Mouse (Mus musculus) spleen, postnatal 36 days (tissue): ENCODE measurements around the gene Ccdc141.

Experiments used
- DNase-seq, 2 experiments: peaks; one replicate each; pipeline ENCODE4 v3.0.0; 2022; ENCODE audit warnings: low spot score in 2 of 2, mixed read lengths in 1 of 2

The Ccdc141 gene

DNA sequence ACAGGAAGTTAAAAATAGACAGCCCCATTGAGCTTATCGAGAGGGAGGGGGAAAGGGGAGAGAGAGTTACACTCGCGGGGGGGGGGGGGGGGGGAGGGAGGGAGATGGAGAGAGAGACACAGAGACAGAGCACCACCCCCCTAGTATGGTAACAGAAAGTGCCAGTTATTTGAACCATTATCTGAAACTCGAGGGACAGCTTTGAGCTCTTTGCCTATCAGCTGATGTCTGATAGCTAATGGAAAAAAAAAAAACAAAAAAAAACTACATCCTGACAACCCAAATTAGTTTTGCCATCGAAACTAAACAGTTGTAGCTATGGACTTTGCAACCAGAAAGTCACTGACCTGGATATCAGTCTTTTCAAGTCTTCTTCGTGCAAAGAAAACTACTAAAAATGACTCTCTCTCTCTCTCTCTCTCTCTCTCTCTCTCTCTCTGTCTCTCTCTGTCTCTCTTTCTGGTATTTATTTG, at the start of gene Ccdc141:
Ccdc141 (minus strand) TSS at position 4 of the 473 bp plus-strand sequence.
- no peak for DNase-seq

DNA sequence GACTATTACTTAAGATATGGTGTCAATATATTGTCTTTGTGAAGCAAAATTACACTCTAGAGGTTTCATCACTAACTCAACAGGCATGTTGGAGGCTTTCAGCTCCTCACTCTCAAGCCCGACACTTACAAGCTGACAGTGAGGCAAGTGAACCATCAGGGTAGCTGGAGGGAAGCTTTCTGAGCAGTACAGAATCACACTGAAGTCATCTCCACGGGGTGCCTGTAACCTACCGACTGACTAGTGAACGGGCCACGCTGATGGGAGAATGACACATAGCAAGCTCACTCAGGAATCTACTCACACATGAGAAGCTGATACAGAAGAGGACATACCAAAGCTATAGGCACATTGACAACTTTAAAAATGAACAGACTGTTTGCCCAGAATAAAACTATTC, 42.4 kb upstream of the Ccdc141 start:
- DNase-seq: no peak

- no peak for DNase-seq
These were observed 36.5 kb upstream of the Ccdc141 start for GRCm38 (mm10) chr2:77206951-77207350.

- DNase-seq: no peak
These were observed 33.5 kb upstream of the Ccdc141 start for GRCm38 (mm10) chr2:77203916-77204315.

GRCm38 (mm10) chr2:77201900-77202299, 31.5 kb upstream of the Ccdc141 start:
- DNase-seq: no peak

DNA sequence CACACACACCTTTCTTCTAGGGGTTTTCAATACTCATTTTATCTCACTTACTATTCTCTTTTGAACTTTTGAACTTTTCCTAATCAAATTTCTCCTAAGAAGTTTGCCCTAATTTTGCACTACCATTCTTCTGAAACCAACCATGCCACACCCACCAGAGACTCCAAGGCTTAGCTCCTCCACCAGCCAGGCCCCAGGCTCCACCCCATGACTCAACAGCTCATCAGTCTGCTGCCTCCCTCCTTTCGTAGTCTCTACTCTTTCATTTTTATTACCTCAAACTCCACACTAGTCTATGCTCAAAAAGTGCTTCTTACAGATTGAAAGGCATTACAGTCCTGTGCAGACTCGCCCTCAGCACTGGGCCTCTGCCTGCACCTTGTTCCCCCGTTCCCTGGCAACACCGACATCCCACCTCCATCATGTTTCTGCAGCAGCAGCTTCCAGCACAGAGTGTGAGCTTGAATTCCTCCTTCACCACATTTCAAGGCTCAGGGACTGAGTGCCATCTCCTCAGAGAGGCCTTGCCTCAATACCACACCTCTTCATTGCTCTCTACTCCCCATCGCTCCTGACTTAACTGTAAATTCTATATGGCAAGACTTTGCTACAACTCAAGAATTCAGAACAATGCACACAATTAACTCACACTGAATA, 30.6 kb upstream of the Ccdc141 start:
- DNase-seq: no peak

- DNase-seq: no peak
These were observed 29.9 kb upstream of the Ccdc141 start for GRCm38 (mm10) chr2:77200379-77200778.

DNA sequence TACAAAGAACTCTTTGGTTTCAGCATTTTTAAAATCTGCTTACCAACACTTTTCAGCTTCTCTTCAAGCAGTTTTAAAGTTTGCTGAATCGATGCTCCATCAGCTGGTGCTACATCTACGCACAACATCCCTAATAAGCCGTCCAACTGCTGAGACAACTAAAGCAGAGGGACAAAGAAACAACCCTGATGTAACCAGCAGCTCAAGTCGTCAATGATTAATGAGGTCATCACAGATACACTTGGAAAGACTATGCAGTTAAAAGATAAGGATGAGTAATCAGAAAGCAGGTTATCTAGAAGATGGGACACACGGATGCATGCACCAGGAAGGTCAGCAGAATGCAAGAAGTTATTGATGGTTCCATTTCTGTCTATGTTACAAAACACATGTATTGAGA, 27.8 kb upstream of the Ccdc141 start:
- DNase-seq: no peak

DNA sequence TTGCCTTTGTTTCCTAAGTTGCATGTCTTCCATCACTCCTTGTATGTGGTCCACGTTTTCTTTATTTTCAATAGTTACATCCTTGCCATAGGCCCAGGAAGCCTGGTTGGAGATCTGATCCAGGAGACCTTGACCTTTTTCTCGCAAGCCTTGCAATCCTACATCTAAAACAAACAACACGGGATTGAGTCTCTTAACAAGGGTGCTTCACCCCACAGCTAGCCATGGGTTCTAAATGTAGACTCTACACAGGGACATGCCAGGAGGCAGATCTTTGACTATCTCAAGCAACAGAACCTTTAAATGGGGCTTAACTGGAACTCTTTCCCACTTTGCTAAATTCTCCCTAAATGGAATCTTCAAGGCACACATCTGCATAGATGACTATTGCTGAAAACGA, 26.4 kb upstream of the Ccdc141 start:
- DNase-seq: no peak

DNA sequence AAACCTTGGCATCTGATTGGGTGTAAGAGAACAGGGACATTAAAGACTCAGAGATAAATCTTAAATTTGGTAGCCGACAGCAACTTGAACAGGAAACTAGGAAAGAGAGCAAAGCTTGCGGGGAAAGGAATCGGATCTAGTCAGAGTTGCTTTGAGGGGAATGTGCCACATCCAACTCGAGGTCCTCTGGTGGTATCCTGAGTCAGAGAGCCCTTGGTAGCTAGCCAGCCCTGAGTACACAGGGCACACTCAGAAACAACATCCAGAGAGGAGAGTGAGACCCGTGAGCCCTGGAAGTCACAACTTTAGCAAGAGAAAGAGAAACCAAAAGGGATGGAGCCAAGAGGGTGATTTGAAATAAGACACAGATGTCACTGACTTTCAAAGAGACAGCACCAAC, 24.6 kb upstream of the Ccdc141 start:
- no peak for DNase-seq

- DNase-seq: no peak
These were observed 21.4 kb upstream of the Ccdc141 start for GRCm38 (mm10) chr2:77191811-77192210.

DNA sequence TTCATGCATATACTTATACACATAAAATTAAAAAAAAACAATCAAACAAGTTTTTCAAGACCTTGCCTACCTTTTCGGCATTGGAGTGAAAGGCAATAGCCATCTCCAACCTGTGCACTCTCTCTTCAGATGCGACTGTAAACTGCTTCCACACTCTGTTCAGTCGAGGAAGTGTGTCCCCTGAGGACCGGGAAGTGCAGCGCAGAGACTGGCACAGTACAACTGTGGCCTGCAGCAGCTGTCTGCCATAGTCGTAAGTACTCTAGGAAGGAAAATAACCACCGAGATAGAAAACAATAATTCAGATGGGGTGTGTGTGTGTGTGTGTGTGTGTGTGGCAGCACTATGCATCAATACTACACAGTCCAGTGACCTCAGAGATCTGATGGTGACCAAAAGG, 20.5 kb upstream of the Ccdc141 start:
- no peak for DNase-seq

- DNase-seq: no peak
These were observed 19.9 kb upstream of the Ccdc141 start for GRCm38 (mm10) chr2:77190301-77190700.

GRCm38 (mm10) chr2:77189671-77190070, 19.2 kb upstream of the Ccdc141 start:
- no peak for DNase-seq

GRCm38 (mm10) chr2:77187501-77187900, 17.1 kb upstream of the Ccdc141 start:
- no peak for DNase-seq

DNA sequence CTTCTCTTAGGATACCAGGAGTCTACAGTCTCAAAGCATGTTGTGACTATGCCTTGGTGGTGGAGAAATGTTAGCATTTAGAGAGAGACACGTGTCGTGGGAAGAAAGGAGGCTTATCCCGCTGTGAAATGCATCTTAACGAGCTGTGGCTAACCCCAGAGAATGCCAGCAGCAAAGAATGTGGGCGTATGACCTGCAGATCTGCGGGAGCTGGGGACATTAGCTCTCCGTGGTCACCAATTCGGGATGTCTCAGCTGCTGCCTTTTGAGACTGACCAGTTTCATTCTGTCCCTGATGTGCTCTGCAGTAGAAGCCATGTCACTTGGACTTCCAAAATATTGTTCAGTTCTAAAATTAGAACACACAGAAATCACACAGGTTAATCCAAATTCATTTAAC, 16.5 kb upstream of the Ccdc141 start:
- no peak for DNase-seq

GRCm38 (mm10) chr2:77184049-77184571, 13.7 kb upstream of the Ccdc141 start:
- DNase-seq: no peak

DNA sequence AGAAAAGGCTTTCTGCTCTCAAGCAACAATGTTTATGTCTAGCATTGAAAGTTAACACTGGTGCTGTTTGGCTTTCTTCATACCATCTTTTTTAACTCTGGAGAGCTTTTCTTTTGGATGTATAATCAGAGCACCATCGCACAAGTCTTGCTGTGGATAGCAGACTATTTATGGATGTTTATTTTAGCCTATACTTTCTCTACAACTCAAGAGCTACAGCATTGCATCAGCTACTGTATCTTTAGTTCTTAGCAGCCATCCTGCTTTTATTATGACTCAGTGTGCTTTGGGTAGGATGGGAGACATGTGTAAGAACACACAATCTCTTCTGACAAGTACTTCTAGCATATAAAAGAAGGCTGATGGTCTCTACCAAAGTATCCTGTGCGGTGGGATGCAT, 13.2 kb upstream of the Ccdc141 start:
- no peak for DNase-seq

- no peak for DNase-seq
These were observed 12.6 kb upstream of the Ccdc141 start for GRCm38 (mm10) chr2:77182996-77183380.

DNA sequence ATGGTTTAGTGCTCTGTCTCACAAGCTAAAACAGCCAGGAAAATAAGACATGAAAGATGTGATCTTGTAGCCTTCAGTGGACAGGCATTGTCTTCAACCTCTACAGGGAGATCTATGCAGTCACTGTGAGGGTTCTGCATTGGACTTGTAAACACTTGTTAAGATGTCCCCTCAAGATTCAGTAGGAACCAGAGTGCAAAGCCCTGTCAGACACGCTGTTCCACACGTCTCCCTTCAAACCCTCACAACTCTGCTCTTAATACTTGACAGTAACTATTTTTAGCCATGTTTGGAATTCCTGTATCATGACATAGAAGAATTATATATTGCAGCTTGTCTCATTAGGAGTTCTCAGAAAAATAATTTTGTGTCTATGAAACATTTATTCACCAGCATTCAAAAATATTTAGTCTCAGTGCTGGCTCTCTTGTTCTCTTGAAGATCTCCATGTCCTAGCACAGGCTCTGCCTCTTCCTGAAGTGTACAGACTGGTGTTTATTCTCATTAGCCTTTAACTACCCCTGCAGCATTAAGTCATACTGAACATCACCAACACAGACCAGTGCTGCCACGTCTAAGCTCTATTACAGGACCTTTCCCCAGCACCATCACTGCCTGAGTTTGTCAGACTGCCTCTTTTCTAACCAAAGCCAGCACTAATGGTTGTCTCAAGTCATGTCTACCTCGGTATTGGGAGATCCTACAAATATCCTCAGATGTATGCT, 12.0 kb upstream of the Ccdc141 start:
- no peak for DNase-seq

GRCm38 (mm10) chr2:77177472-77177871, 7.0 kb upstream of the Ccdc141 start:
- DNase-seq: peak in 1 of 2 experiments; percentile 29

DNA sequence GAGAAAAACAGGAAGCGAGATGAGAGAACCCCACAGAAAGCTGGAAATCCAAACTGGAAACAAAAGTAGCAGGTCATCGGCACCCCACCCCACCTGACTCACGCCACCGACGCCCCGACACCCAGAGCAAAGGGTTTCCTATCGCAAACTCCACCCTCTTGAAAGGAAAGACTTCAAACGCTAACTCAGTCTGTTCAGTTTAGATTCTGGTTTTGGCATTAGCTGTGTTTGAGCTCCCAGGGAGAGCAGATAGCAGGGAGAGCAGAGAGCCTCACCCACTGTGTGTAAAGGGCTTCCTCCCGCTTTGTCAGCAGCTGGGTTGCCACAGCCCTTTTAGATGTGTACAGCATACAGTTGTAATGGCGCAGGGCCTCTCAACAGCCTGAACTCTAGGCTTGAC, 6.0 kb upstream of the Ccdc141 start:
- DNase-seq: peak in 1 of 2 experiments; percentile 37

DNA sequence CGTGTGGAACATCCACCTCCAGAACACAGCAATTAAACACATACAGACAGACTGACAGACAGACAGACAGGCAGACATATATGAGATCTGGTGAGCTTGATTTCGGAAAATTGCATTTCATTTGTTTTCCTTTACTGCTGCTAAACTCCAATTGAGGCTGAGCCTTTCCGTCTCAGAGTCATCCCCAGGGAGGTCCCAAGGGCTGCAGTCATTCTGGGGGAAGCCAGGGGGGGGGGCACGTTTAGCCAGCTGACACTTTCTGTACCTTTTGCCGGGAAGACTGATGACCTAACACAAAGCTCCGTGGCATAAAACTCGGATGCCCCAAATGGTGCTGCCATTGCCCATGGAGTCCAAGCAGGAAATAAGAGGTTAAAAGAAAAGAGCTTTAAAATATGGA, 5.0 kb upstream of the Ccdc141 start:
- DNase-seq: no peak
